Mouse (Mus musculus) embryonic facial prominence, embryonic 15.5 days (tissue): Measurements from ENCODE around the gene Itpk1. TPM values are rescaled to one million over a fixed set of nuclear protein-coding genes. Genes with fewer than 3 reads are reported as not detected.

Experiments
- ATAC-seq: fragments of 200-750 bp; cut with Nextera tagmentation; 2 replicates; pipeline ENCODE4 v1.8.0; 2017; ENCODE audit warnings: low read depth, moderate TSS enrichment; ENCODE audit not compliant: insufficient number of reproducible peaks, low FRiP score, low TSS enrichment
- H3K27ac ChIP-seq: fragments of 300-500 bp; sonication (generic); replicated peaks from 2 replicates; pipeline ENCODE4 v1.5.1; 2015; ENCODE audit warnings: mild to moderate bottlenecking, inconsistent platforms
- H3K27me3 ChIP-seq: fragments of 300-500 bp; sonication (generic); 2 replicates; pipeline ENCODE4 v1.6.1; 2015; ENCODE audit warnings: inconsistent platforms
- H3K36me3 ChIP-seq: fragments of 300-500 bp; sonication (generic); 2 replicates; pipeline ENCODE4 v1.6.1; 2015; ENCODE audit warnings: mild to moderate bottlenecking, inconsistent platforms
- H3K4me1 ChIP-seq: fragments of 300-500 bp; sonication (generic); 2 replicates; pipeline ENCODE4 v1.6.1; 2015; ENCODE audit warnings: inconsistent platforms
- H3K4me2 ChIP-seq: fragments of 300-500 bp; sonication (generic); replicated peaks from 2 replicates; pipeline ENCODE4 v1.6.1; 2015; ENCODE audit warnings: mild to moderate bottlenecking, inconsistent platforms
- H3K4me3 ChIP-seq: fragments of 300-500 bp; sonication (generic); replicated peaks from 2 replicates; pipeline ENCODE4 v1.5.1; 2015; ENCODE audit warnings: mild to moderate bottlenecking, inconsistent platforms
- H3K9ac ChIP-seq: fragments of 300-500 bp; sonication (generic); 2 replicates; pipeline ENCODE4 v1.6.1; 2015; ENCODE audit warnings: inconsistent platforms
- H3K9me3 ChIP-seq: fragments of 300-500 bp; sonication (generic); replicated peaks from 2 replicates; pipeline ENCODE4 v1.6.1; 2016; ENCODE audit warnings: inconsistent platforms
- WGBS: fragments of 180-500 bp; shearing (Covaris S2); methylation state at CpG from one replicate; pipeline ENCODE4 v1.1.7; 2015; 5-methylcytosine and 5-hydroxymethylcytosine counted together
- polyA plus RNA-seq: library from polyadenylated mRNA; unstranded; fragments of >200 nt; fragmentation: Nextera tagmentation; extraction: Ambion mirVana; gene quantifications from 2 replicates; pipeline ENCODE4 v1.2.1, GENCODE M21; 2015

Itpk1 gene
- polyA plus RNA-seq, 1 experiment from 2014 or later = 13.6 TPM

DNA sequence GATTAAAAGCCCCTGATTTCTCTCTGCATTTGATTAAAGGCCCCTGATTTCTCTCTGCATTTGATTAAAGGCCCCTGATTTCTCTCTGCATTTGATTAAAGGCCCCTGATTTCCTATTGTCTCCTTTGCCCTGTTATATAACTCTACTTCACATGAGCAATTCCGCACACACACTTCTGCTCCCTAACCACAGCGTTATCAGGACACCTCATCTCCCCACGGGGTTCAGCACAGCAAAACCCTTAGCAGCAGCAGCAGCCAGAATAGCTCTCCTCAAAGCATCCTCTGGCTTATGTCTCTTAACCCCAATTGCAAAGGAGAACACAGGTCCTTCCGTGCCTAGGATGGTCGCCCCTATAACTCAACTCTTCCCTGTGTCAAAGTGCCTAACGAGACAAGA, 99.1 kb downstream of the Itpk1 start:
- H3K4me2 ChIP-seq = no peak overlapping the region
- H3K27me3 ChIP-seq = no peaks in the 10 kb centered on the region
- no peak overlapping the region for H3K27ac ChIP-seq
- no peak overlapping the region for H3K4me3 ChIP-seq
- no peak overlapping the region for H3K9ac ChIP-seq
- 67% methylated on average over 6 of the region's 6 CpGs for WGBS
- H3K4me1 ChIP-seq = peaks cover 33% of the 10 kb centered on the region
- H3K9me3 ChIP-seq = no peaks in the 10 kb centered on the region
- ATAC-seq = no peak
- peaks cover 7% of the 10 kb centered on the region; the same call in 1 of the 2 replicates for H3K36me3 ChIP-seq

DNA sequence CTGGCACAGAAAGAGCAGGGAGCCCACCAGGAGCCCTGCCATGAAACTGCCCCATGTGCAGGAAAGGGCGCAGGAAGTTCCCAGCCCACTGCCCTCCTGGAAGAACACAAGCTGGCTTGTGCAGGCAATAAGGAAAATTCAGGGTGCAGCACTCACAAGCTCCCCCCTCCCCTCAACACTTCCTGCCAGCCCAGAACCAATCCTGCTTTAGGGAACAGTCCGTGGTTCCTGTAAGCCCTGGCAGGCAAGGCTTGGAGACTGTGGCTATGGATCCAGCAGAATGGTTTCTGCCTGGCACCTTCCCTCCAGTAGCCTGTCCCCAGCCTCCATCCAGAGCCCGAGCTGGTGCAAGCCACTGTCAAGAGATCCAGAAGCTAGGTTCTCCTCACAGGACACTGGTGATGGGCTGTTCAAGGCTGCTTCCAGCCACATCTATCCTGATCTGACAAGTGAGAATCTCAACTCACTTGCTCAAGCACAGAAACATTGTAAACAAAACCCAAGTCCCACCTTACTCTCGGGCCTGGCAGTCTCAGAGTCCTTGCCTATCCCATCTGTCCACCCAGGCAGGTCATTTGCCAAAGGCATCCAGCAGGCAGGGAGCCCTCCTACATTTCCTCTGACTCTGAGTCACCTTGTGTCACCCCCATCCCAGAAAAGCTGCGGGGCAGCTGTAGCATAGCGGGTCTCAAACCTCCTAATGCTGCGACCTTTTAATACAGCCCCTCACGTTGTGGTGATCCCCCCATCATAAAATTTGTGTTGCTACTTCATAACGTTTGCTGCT, 102.3 kb downstream of the Itpk1 start:
- no peak overlapping the region for H3K9ac ChIP-seq
- ATAC-seq = no peak
- H3K27ac ChIP-seq = peak overlapping the region; percentile 71
- no peaks in the 10 kb centered on the region for H3K9me3 ChIP-seq
- no peak overlapping the region for H3K4me2 ChIP-seq
- peaks cover 42% of the 10 kb centered on the region for H3K4me1 ChIP-seq
- 68% methylated on average over 9 of the region's 9 CpGs for WGBS
- H3K27me3 ChIP-seq = no peaks in the 10 kb centered on the region
- H3K4me3 ChIP-seq = no peak overlapping the region
- H3K36me3 ChIP-seq = peaks cover 7% of the 10 kb centered on the region; the same call in 1 of the 2 replicates

- Histone ChIP-seq H3K4me1 (peaks cover 47% of the 10 kb centered on the region), H3K4me2 (no peak overlapping the region), H3K4me3 (no peak overlapping the region), H3K9ac (no peak overlapping the region), H3K36me3 (peaks cover 7% of the 10 kb centered on the region; the same call in 1 of the 2 replicates), H3K27me3 (no peaks in the 10 kb centered on the region), H3K9me3 (no peaks in the 10 kb centered on the region), H3K27ac (peak overlapping the region; percentile 71)
- no peak for ATAC-seq
- 21% methylated on average over 8 of the region's 8 CpGs for WGBS
Observed at GRCm38 (mm10) chr12:102601847-102602246, 102.9 kb downstream of the Itpk1 start.

GRCm38 (mm10) chr12:102600345-102600744, 104.4 kb downstream of the Itpk1 start:
- no peak overlapping the region for H3K27ac ChIP-seq
- H3K4me1 ChIP-seq = peaks cover 44% of the 10 kb centered on the region
- H3K4me3 ChIP-seq = no peak overlapping the region
- H3K9me3 ChIP-seq = no peaks in the 10 kb centered on the region
- H3K4me2 ChIP-seq = no peak overlapping the region
- WGBS = 49% methylated on average over 6 of the region's 6 CpGs
- H3K9ac ChIP-seq = no peak overlapping the region
- ATAC-seq = no peak
- H3K36me3 ChIP-seq = peaks cover 7% of the 10 kb centered on the region; the same call in 1 of the 2 replicates
- no peaks in the 10 kb centered on the region for H3K27me3 ChIP-seq

- Histone ChIP-seq H3K4me2 (no peak overlapping the region), H3K27me3 (no peaks in the 10 kb centered on the region), H3K9ac (no peak overlapping the region), H3K9me3 (no peaks in the 10 kb centered on the region), H3K36me3 (peaks cover 7% of the 10 kb centered on the region; the same call in 1 of the 2 replicates), H3K27ac (no peak overlapping the region), H3K4me1 (peaks cover 45% of the 10 kb centered on the region), H3K4me3 (no peak overlapping the region)
- no peak for ATAC-seq
- 55% methylated on average over 7 of the region's 7 CpGs for WGBS
Observed at GRCm38 (mm10) chr12:102599801-102600200, 104.9 kb downstream of the Itpk1 start.

- H3K9ac ChIP-seq = no peak overlapping the region
- no peak overlapping the region for H3K27ac ChIP-seq
- H3K27me3 ChIP-seq = no peaks in the 10 kb centered on the region
- H3K4me2 ChIP-seq = no peak overlapping the region
- H3K4me1 ChIP-seq = peaks cover 57% of the 10 kb centered on the region
- no peaks in the 10 kb centered on the region for H3K36me3 ChIP-seq
- no peak for ATAC-seq
- WGBS = 98% methylated on average over 3 of the region's 3 CpGs
- no peaks in the 10 kb centered on the region for H3K9me3 ChIP-seq
- H3K4me3 ChIP-seq = no peak overlapping the region
Observed at GRCm38 (mm10) chr12:102598535-102598934, 106.2 kb downstream of the Itpk1 start.

DNA sequence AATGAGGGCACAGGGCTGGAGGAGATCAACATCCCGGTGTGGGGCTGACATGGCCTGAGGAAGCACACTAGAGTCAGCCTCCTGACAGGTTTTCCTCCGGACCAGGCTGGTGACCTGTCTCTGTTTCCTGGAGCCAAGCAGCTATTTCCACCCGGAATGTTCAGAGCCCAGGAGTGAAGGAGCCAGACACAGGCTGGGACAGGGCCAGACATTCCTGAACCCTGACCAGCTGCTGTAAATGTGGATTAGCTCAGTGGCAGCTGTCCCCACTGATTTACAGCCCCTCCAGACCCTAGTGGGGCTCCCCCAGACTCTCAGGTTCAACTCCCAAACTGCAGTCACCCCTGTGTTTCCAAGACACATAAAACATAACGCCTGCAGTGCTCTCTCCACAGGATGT, 107.3 kb downstream of the Itpk1 start:
- H3K36me3 ChIP-seq = no peaks in the 10 kb centered on the region
- H3K9ac ChIP-seq = no peak overlapping the region
- no peak overlapping the region for H3K27ac ChIP-seq
- H3K4me1 ChIP-seq = peaks cover 55% of the 10 kb centered on the region
- no peak for ATAC-seq
- H3K4me2 ChIP-seq = no peak overlapping the region
- no peaks in the 10 kb centered on the region for H3K27me3 ChIP-seq
- WGBS = 57% methylated on average over 4 of the region's 4 CpGs
- no peaks in the 10 kb centered on the region for H3K9me3 ChIP-seq
- H3K4me3 ChIP-seq = no peak overlapping the region

- Histone ChIP-seq H3K4me2 (no peak overlapping the region), H3K9me3 (no peaks in the 10 kb centered on the region), H3K36me3 (no peaks in the 10 kb centered on the region), H3K4me1 (peaks cover 44% of the 10 kb centered on the region), H3K4me3 (no peak overlapping the region), H3K27me3 (no peaks in the 10 kb centered on the region), H3K9ac (no peak overlapping the region), H3K27ac (no peak overlapping the region)
- WGBS = 74% methylated on average over 7 of the region's 7 CpGs
- ATAC-seq = no peak
Observed at GRCm38 (mm10) chr12:102596410-102596809, 108.3 kb downstream of the Itpk1 start.

- H3K36me3 ChIP-seq = no peaks in the 10 kb centered on the region
- no peak overlapping the region for H3K27ac ChIP-seq
- peaks cover 26% of the 10 kb centered on the region for H3K4me1 ChIP-seq
- no peak for ATAC-seq
- no peak overlapping the region for H3K4me3 ChIP-seq
- 73% methylated on average over 9 of the region's 9 CpGs for WGBS
- no peaks in the 10 kb centered on the region for H3K27me3 ChIP-seq
- H3K4me2 ChIP-seq = no peak overlapping the region
- no peaks in the 10 kb centered on the region for H3K9me3 ChIP-seq
- H3K9ac ChIP-seq = no peak overlapping the region
Observed at GRCm38 (mm10) chr12:102594627-102595026, 110.1 kb downstream of the Itpk1 start.

DNA sequence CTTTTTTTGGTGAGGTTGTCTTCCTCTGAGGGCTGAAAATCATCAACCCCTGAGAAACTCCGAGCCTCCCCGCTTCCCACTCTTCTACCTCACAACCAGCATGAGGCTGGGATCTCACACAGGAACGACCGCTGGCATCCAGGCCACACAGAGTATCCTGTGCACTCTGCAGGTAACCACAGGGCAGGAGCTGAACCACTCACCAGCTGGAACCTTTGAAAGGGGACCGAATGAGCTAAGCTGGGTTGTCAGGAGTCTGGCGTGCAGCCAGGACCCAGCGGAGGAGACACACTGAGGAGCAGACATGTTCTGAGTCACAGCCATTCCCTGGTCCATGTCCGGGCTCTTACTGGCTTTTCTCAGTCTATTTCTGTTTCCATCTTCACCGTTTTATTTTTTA, 111.0 kb downstream of the Itpk1 start:
- no peaks in the 10 kb centered on the region for H3K9me3 ChIP-seq
- 49% methylated on average over 9 of the region's 9 CpGs for WGBS
- no peak overlapping the region for H3K27ac ChIP-seq
- no peaks in the 10 kb centered on the region for H3K27me3 ChIP-seq
- H3K9ac ChIP-seq = no peak overlapping the region
- no peaks in the 10 kb centered on the region for H3K36me3 ChIP-seq
- no peak overlapping the region for H3K4me2 ChIP-seq
- H3K4me1 ChIP-seq = peaks cover 24% of the 10 kb centered on the region
- no peak for ATAC-seq
- no peak overlapping the region for H3K4me3 ChIP-seq

DNA sequence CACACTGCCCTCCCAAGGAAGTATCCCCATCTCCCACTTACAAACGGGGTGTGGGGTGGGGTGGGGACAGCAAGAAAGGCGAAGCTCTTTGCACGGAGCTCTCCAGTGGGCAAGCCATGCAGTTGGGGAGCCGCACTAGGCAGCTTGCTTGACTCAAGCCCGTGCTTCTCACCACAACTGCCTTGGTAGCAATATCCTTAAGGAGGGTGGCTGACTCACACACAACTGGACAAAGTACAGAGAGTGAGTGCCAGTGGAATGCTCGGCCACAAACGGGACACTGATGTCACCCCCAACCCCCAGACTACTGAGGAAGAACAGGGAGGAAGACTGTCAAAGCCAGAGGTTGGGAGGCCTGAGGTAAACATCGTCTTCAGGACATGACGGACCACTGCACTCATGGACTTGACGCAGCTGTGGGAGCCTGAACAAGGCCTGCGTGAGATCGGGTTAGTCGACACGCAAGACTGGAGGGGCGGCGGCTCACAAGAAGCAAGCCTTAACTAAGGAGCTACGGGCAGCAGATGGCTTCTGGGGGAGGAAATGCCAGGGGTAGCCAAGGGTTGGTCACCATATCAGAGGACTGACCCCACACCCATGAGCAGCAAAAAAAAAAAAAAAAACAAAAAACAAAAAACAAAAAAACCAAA, 113.9 kb downstream of the Itpk1 start:
- no peaks in the 10 kb centered on the region for H3K9me3 ChIP-seq
- no peak overlapping the region for H3K27ac ChIP-seq
- no peaks in the 10 kb centered on the region for H3K27me3 ChIP-seq
- H3K9ac ChIP-seq = no peak overlapping the region
- no peak overlapping the region for H3K4me2 ChIP-seq
- H3K36me3 ChIP-seq = 0 out of 2 replicates have a peak, but pooled peaks cover 7% of the 10 kb centered on the region
- WGBS = 88% methylated on average over 17 of the region's 17 CpGs
- peaks cover 13% of the 10 kb centered on the region for H3K4me1 ChIP-seq
- ATAC-seq = no peak
- no peak overlapping the region for H3K4me3 ChIP-seq
